Mouse (Mus musculus): ENCODE results near the gene Hspa14.

DNA sequence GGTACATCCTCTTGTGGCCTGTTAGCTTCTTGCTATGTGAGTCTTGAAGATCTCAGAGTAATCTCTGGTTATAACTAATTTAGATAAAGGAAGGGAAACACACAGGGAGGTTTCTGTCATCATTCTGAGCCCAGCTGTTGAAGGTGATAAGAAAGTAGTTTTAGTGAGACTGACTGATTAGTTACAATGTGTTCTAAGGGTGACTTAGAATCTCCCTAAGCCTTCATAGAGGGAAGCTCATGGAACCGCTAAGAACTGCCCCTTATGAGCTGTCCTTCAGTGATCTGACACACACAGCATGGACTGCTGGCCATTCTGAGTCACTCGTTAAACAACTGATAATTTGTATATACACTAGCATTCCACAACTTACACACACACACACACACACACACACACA lies 33.4 kb upstream of the Hspa14 start:
- no peak for TF ChIP-seq CTCF (IDR thresholded peaks at IDR 0.05; ENCODE audit: low read depth, low read length)
- no peak for TF ChIP-seq POLR2A (IDR thresholded peaks at IDR 0.05; ENCODE audit: insufficient read depth, low read length)
- TF ChIP-seq EP300 (IDR thresholded peaks at IDR 0.05; ENCODE audit: insufficient read depth, low read depth, low read length): no peak

All from ES-Bruce4 (cell line).